Mouse (Mus musculus): ENCODE measurements around the gene Filip1l.

- no peak for TF ChIP-seq POLR2A (IDR thresholded peaks at IDR 0.05; ENCODE audit: borderline replicate concordance, control insufficient read depth, low read depth, low read length)
- no peak for TF ChIP-seq CTCF (IDR thresholded peaks at IDR 0.05; ENCODE audit: control insufficient read depth, insufficient read depth, low read length)
These were observed 23.9 kb upstream of the Filip1l start for GRCm38 (mm10) chr16:57329028-57329427.
